Mouse (Mus musculus) thymus, postnatal 4 days (tissue): ENCODE data around the gene Ptprn.
A peak's percentile ranks its signal among the peaks of the same experiment; 100 is the strongest.

Experiments
- DNase-seq: peaks from one replicate; pipeline ENCODE4 v3.0.0; 2021

The Ptprn gene

DNA sequence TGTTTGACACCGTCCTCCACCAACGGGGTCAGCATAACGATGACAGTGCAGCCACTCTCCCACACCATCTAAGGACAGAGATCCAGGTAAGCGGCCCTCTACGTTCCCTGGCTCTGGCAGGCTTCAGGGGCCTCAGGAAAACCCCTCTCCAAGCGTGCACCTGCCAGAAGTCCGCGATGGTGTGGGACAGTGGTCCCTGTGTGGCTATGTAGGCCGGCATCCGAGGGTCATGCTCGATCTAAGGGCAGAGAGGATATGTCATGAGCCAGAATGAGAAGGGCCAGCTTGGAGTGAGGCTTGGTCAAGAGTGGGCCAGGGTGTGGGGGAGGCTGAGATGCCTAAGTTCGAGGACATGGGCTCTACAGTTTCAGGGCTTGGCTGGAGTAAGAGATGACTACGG, 12.0 kb downstream of the Ptprn start:
- DNase-seq: peak; percentile 11

DNA sequence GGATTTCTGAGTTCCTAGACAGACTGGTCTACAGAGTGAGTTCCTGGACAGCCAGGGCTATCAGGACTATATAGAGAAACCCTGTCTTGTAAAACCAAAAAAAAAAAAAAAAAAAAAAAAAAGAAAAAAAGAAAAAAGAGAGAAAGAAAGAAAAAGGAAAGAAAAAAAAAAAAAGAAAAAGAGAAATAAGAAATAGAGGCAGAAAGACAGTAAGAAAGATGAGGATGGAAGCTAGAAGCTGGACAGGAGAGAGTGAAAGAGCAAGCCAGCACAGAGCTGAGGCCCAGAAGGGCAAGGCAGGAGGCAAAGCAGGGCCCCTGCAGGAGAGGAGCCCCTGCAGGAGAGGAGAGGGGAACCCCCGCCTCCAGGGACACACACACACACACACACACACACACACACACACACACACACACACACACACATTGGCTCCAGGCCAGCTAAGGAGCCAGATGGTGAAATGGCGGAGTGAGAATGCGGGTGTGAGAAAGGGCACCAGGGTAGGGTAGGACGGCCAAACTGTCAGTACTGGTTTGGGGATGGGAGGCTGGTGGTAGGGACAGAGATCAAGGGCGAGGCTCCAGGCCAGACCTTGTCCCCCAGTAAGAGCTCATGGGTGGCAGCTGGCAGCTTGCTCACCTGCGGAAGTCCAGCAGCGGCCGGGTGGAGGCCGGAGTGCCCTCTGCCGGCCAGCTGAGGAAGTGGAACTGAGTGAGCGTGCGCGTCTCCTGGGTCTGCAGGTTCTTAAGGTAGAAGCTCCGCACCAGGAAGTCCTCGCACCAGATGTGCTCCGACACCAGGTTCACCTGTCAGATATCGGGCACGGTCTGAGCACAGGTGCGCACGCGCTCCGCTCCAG, 13.0 kb downstream of the Ptprn start:
- peak; percentile 89 for DNase-seq

DNA sequence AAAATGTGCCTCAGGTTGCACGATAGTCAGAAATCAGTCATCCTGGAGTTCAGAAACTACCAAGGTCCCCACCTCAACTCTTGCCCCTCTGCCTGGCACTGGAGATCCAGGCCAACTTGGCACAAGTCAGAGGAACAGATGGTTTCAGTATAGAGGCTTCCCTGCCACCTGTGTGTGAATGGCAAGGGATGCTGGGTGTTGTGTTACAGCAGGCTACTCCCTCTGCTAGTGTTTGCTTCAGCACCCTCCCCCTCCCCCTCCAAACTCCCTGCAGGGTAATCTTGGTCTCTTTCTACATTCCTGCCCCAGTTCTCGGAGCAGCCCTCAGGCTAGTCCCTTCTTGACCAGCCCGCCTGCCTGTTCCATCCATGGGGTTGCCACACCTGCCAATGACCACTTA, 13.8 kb downstream of the Ptprn start:
- DNase-seq: peak; percentile 13

DNA sequence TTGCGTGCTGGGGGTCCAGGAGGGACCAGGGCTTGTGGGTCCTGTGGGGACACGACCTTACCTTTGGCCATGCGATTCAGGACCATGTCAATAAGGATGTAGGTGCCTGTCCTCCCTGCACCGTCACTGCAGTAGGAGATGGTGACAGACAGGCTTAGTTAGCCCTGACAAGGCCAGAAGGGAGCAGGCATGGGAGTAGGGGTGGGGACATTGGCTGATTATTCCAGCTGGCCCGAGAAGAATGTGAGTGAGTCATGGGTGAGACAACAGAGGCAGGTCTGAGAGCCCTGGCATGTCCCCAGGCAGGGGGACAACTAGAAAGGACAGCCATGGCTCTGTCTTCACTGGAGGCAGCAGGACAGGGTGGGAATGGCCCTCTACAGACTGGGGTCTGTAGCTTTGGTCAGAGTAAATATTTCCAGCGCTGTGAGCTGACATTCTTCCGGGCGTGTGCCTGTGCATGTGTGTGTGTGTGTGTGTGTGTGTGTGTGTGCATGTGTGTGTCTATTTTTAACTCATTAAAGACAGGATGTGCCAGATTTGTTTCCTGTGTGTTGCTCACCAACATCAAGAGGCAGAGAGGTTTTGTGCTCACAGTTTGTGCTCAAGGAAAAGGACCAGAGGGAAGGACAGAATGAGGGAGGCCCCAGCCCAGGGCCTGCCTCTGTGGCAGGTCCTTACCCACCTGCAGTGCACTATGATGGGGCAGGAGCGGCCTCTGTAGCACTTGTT, 16.1 kb downstream of the Ptprn start:
- no peak for DNase-seq

DNA sequence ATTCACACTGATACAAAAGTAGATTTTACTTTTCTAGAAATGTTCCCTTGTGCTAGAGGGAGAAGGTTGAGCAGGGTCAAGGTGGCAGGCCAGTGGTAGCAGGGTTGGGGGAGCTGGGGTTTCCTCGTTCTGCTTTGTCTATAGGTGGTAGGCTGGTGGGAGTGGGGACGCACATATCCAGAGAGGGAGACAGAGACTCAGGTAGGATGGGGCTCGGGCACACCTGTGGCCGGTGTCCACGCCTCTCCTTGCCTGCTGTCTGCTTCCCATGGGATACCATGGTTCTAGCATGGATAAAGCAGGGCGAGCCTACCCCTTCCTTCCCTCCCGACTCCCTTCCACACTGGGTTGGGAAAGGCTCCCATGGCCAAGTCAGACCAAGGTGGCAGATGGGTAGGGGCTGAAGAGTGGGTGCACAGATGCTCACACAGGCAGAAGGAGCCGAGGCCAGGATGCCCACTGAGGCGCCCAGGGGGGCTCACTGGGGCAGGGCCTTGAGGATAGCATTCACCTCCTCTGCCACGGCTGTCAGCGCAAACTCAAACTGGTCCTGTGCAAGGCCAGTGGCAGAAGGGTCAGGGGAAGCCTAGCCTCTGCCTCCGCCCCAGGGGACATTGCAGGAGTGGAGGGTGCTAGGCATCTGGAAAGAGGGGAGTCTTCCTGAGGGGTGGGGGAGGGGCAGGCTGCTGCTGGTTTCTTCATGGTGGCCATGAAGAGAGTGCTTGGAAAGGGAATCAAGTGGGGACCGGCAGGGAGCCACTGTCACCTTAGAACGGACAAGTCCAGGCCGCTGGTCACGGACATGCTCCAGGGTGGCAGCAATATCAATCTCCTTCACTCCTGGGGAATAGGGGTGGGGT, 17.0 kb downstream of the Ptprn start:
- DNase-seq: no peak

DNA sequence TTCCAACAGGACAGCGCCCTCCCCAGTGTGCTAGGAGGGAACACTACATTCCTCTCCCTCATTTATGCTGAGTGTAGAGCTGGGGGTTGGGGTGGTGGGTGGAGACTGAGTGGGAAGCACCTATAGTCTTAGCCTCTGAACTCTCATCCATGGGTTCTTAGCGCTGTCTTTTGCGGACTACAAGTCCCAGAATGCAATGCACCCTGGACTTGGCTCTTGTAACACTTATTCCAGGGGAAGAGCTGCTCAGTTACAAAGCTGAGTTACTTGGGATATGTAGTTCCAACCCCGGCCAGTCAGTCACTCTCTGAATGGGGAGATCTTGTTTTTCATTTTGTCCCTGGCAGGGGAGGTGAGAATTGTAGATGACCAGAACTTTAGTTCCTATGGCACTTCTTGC, 19.5 kb downstream of the Ptprn start:
- DNase-seq: peak; percentile 53

DNA sequence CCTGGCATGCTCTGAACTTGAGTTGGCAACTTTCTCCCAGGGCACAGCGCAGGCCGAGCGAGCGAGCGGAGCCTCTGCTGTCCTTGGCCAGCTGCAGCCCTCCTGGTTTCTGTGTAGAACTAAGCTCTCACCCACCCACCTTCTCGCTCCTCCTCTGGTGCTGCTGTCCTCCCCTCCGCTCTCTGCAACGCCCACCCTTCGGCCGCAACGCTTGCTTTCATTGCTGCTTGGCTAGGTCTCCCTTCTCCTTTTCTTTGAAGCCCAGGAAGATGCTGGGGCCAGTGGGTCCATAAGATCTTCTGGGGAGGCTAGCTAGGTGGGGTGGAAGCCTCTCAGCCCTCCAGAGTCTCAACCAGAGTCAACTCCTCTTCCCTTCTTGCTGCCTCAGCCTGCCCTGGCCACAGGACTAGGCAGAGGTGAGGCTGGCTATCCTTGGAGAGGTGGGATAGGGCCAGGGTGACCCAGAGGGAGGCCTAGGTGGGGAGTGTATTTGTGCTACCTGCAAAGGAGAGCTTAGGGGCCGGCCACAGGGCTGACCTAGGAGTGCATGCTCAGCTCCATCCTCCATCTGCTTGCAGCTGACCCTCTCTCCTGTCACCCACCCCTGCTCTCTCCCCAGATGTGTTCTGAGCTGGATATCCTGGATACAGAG, 20.0 kb downstream of the Ptprn start:
- DNase-seq: no peak

DNA sequence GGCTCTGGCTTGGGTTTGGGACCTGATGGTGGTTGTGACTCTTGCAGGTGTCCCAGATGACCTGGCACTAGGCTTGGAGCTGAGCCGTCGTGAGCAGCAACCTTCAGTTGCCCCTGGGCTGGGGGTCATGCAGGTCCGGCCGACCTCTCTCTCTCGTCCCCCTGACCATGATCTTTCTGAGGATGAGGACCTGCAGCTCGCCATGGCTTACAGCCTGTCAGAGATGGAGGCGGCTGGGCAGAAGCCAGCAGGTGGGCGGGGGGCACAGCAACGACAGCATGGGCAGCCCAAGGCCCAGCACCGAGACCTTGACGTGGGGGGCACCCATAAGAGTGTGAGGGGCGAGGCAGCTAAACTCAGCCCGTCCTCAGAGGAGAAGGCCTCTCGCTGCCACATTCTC, 20.9 kb downstream of the Ptprn start:
- DNase-seq: no peak

DNA sequence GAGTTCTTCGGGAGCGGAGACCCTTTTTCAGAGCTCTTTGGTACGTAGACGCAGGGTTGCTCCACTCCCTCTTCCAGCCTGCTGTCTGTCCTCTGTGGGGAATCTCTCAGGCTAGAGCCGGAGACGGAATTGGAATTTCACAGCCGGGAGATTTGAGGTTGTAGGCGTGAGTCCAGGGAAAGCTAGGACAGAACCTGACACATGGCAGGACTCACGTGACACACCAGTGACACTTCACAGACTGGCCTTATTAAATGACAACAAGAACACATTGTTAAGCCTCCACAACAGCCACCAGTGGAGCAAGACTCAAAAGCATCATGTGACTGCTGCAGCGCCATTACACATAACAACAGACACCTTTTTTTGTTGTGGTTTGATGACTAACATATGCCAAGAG, 24.7 kb downstream of the Ptprn start:
- DNase-seq: no peak

DNA sequence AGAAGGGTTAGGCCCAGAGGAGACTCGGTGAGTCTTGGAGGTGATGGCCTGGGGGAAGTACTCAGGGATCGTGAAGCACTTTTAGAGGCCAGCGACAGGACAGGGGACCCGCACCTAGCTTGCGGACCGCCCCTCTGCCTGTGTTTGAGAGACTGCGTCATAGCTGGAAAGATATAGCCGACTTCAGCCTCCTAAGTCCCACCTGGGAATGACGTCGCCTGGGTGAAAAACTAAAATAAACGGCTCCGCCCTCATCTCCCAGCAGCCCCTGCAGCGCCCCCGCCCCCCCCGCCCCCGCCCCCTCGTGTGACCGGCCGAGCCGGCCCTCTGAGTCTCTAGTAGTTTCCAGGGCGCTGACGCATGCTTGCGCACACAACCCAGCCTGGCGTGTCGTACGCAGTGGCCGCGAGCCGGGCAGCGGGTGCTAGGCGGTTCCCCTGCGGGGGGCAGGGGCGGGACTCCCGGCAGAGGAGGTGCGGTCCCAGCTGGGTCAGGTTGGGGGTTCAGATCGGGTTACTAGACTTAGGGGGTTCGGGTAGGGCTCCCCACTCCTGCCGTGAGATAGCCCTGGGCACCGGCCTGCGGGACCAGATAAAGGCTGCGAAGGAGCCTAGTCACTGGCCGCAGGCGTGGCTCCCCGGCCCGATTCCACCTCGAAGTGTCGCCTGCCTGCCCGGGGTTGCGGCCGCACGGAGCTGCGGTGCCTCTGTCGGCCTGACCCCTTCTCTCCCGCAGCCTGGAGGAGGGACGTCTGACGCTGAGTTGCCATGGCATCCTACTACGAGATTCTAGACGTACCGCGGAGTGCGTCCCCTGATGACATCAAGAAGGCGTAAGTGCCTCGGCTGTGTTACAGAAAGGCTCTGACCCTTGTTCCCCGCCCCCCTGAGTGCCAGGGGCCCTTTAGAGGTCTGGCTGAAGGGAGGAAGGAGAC, 27.9 kb downstream of the Ptprn start, which contains the start of gene Dnajb2:
TSS of gene Dnajb2 (plus strand) at position 290 of the 934 bp plus-strand sequence.
- DNase-seq: peak; percentile 75

DNA sequence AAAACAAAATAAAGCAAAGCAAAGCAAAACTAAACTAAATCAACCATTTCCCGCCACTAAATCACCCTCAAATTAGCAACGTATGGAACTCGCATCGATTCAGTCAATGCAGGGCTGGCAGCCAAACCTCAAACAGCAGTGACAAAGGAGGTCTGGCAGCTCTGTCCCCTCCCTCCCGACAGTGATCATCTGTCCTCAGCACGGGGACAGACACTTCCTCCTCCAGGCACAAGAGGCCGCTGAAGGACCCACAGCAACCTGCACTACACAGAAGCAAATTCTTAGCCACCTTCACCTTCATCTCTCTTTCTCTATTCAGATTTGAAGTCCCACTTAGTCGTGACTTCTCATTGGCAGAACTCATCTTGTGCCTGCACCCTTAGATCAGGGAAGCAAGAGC, 29.7 kb downstream of the Ptprn start:
- peak; percentile 78 for DNase-seq

DNA sequence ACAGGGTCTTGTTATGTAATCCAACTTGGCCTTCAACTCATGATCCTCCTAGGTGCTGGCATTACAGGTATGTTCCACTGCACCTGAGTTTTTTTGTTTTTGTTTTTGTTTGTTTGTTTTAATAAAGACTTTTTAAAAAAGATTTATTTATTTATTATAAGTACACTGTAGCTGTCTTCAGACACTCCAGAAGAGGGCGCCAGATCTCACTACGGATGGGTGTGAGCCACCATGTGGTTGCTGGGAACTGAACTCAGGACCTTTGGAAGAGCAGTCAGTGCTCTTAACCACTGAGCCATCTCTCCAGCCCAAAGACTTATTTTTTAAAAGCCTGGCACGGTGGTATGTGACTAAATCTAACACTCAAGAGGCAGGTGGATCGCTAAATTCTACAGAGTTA, 31.8 kb downstream of the Ptprn start:
- peak; percentile 42 for DNase-seq

DNA sequence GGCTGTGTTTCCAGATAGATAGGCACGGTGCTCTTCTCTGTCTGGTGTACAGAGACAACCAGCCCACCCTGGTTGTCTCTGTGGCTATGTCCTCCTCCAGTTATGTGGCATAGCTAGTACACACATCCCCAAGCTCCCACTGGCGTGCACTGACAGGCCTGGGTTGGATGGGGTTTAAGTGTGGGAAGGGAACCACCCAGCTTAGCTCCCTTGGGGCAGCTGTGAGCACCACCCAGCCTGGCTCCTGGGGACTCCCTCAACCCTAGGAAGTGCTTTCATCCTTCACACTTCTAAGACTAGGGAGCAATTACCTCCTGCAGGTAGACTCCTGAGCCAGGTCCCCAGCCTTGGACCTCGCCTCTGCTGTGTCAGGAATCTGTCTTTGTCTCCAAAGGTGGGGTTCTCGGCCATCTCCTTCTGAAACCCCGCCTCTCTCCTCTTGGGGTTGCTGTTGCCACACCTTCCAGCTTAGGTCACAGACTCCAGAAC, 32.6 kb downstream of the Ptprn start, which contains the start of gene A630095N17Rik:
TSS of gene A630095N17Rik (minus strand) at position 439 of the 489 bp plus-strand sequence.
- DNase-seq: no peak

DNA sequence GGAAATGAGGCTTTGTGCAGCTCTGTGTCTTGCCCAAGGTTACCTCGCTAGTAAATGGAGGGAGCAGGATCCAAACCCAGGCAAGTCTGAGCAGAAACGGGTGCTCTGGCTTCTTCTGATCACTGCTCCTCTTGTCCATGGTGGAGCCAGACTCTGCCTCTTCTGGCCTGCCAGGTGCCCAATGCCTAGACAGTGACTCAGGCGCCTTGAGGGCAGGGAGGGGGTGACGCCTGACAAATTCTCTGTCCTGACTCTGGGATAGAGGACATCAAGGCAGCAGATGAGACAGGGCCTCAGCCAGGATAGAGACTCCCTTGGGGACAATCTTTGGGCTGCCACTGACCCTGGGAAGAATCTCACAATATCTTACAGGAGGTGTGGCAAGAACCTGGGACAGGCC, 33.1 kb downstream of the Ptprn start:
- DNase-seq: no peak

DNA sequence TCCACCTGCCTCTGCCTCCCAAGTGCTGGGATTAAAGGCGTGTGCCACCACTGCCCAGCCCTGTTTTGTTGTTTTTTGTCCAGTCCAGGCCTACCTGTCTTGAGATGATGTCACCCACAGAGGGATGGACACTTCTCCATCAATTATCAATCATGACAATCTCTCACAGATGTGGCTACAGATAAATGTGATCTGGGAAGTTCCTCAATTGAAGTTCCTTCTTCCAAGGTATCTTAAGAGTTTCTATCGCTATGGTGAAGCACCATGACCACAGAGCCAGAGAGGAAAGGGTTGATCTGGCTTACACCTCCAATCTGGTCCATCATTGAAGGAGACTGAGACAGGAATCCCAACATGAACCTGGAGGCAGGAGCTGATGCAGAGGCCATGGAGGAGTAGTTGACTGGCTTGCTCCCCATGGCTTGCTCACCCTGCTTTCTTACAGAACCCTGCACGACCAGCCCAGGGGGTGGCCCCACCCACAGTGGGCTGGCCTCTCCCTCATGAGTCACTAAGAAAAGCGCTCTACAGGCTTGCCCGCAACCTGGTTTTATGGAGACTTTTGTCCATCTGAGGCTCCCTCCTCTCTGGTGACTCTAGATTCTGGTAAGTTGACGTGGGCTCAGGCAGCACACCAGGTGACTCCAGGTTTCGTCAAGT, 33.8 kb downstream of the Ptprn start:
- no peak for DNase-seq

DNA sequence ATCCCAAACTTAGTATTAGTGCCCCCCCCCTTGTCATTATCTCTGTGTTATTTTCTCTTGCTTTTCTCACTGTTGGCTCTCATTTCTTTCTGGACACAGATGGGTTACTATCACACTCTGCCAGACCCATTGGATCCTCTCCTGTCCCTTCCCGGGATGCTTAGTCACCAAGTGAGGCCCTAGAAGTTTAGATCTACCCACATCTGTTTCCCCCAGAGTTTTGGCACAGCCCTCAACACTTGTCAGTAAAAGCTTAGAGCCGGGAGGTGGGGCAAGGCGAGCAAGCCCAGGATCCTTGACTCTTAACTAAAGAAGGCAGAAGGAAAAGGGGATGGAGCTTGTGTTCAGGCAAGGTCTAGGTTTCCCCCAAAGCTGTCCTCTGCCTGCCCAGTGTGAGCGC, 35.1 kb downstream of the Ptprn start:
- no peak for DNase-seq

DNA sequence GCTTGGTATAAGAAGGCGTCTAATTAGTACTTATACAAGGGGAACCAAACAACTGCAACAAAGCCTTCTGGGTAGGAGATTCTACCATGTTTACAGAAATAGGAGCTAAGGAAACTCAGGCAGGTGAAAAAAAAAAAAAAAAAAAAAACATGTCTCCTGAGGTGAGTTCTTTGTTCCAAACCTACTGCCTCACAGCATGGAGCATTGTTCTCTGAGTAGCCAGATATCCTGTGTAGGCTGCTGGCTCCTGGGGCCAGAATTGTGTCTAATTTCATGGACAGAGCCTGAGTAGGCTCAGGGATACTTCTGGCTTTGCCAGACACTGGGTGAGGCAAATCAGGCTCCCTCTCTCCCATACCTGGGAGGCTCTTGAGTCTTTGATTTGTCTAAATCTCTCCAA, 36.6 kb downstream of the Ptprn start:
- no peak for DNase-seq

DNA sequence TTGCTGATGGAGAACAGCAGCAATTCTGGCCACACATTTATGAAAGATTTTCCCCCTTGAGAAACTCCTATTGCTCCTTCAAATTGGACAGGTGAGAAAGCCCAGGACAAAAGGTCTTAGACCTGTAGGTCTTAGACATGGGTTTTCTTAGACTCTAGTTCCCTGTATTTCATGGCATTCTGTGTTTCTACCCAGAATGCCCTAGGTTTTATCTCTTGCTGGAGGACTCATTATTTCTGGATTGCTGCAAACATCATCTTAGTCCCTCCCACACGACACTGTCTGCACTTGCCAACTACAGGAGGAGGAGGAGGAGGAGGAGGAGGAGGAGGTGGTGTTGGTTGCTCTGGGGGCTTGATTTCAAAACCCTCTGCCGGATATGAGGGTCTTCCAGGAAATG, 38.2 kb downstream of the Ptprn start:
- no peak for DNase-seq

DNA sequence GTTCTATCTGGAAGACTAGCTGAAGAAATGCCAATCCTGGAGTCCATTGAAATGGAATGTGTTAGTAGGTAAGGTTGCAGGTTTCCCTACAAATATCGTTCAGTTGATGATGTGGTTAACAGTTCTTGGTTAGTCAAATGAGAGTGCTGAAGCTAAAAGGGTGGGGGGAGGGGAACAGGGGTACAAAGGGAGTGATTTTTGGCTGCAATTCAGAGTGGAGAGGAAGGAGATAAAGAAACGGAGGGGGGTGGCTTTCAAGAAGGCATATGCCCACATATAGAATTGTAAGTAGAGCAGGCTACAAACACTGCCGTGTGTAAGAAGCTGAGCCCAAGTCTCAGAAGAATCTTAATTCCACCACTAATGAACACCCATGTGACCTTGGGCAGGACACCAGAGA, 38.8 kb downstream of the Ptprn start:
- no peak for DNase-seq

DNA sequence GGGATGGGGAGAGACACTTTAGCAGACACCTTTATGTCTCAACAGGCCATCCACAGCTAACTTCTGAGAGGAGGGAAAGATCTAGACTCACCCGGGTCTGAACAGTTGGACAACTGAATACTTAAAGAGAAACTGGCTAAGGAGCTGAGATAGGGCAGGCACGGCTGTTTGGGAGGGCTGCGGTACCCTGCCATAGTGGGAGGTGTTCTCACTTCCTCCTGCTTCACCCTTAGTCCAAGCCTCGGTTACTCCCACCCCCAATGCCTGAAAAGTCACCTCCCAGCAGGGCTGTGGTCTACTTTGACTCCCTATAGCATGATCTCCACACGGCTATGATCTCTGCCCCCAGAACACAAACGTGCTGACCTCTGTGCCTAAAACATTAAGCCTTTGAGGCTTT, 40.8 kb downstream of the Ptprn start:
- peak; percentile 45 for DNase-seq

DNA sequence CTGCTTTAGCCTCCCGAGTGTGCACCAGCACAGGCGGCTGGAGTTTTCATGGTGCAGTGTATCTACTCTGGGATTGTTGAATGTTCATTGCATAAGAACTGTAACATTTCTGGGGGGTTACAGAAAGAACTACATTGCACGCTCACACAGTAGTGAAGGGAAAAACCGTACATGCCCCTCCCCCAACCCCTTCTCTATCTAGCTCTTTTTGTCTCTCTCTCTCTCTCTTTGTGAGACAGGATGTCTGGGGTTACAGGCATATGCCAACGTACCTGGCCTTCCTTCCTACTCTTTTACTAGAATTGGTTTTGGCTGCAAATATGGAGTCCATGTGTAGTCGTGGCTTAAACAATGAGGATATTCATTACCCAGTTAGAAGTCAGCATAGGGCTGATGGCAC, 41.4 kb downstream of the Ptprn start:
- DNase-seq: peak; percentile 68
